Mouse (Mus musculus) midbrain, embryonic 12.5 days (tissue): ENCODE data around the gene Rps26. TPM values are rescaled to one million over a fixed set of nuclear protein-coding genes. Genes with fewer than 3 reads are reported as not detected.
A peak's percentile ranks its signal among the peaks of the same experiment; 100 is the strongest.

ENCODE experiments used
- ATAC-seq: fragments of 200-750 bp; cut with Nextera tagmentation; 2 replicates; pipeline ENCODE4 v1.8.0; 2017; ENCODE audit warnings: low read depth, moderate TSS enrichment, moderate library complexity; ENCODE audit not compliant: low FRiP score
- H3K27ac ChIP-seq: fragments of 300-500 bp; sonication (generic); replicated peaks from 2 replicates; pipeline ENCODE4 v1.5.1; 2016; ENCODE audit warnings: mild to moderate bottlenecking
- H3K27me3 ChIP-seq: fragments of 300-500 bp; sonication (generic); 2 replicates; pipeline ENCODE4 v1.6.1; 2016; ENCODE audit warnings: mild to moderate bottlenecking
- H3K36me3 ChIP-seq: fragments of 300-500 bp; sonication (generic); 2 replicates; pipeline ENCODE4 v1.6.1; 2016
- H3K4me1 ChIP-seq: fragments of 300-500 bp; sonication (generic); 2 replicates; pipeline ENCODE4 v1.6.1; 2016
- H3K4me2 ChIP-seq: fragments of 300-500 bp; sonication (generic); replicated peaks from 2 replicates; pipeline ENCODE4 v1.6.1; 2016; ENCODE audit warnings: mild to moderate bottlenecking, moderate library complexity
- H3K4me3 ChIP-seq: fragments of 300-500 bp; sonication (generic); 2 replicates; pipeline ENCODE4 v1.5.1; 2016; ENCODE audit warnings: mild to moderate bottlenecking
- H3K9ac ChIP-seq: fragments of 300-500 bp; sonication (generic); replicated peaks from 2 replicates; pipeline ENCODE4 v1.6.1; 2016; ENCODE audit warnings: mild to moderate bottlenecking, moderate library complexity
- H3K9me3 ChIP-seq: fragments of 300-500 bp; sonication (generic); 2 replicates; pipeline ENCODE4 v1.6.1; 2016; ENCODE audit warnings: mild to moderate bottlenecking
- WGBS: fragments of 180-500 bp; shearing (Covaris S2); methylation state at CpG from one replicate; pipeline ENCODE4 v1.1.7; 2016; 5-methylcytosine and 5-hydroxymethylcytosine counted together
- polyA plus RNA-seq: library from polyadenylated mRNA; unstranded; fragments of >200 nt; fragmentation: Nextera tagmentation; extraction: Ambion mirVana; gene quantifications from 2 replicates; pipeline ENCODE4 v1.2.1, GENCODE M21; 2016

Gene Rps26
- polyA plus RNA-seq, 1 experiment from 2014 or later, result 444 TPM

DNA sequence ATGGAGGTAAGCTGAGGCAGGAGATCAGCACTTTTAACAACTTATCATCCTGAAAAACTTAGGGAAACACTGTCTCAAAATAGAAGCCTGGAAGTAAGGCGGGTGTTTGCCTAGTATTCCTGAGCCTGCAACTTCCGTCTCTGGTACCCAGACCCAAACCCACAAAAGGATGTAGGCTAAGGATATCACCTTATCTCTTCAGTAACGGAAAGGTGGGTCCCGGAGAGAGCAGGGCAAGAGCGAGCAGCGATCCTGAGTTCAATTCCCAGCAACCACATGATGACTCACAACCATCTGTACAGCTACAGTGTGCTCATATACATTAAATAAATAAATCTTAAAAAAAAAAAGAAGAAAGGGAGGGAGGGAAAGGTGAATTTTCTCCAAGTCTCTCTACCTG lies 35.1 kb downstream of the Rps26 start:
- Histone ChIP-seq H3K27me3 (peaks cover 38% of the 10 kb centered on the region), H3K4me1 (peaks cover 12% of the 10 kb centered on the region), H3K27ac (no peak overlapping the region), H3K9ac (no peak overlapping the region), H3K4me3 (no peak overlapping the region), H3K9me3 (no peaks in the 10 kb centered on the region), H3K4me2 (no peak overlapping the region), H3K36me3 (no peaks in the 10 kb centered on the region)
- no peak for ATAC-seq
- WGBS, result 89% methylated on average over 6 of the region's 6 CpGs

GRCm38 (mm10) chr10:128590193-128590690 lies 36.3 kb downstream of the Rps26 start:
- under 1% methylated on average over 30 of the region's 43 CpGs for WGBS
- peaks cover 50% of the 10 kb centered on the region for H3K27me3 ChIP-seq

DNA sequence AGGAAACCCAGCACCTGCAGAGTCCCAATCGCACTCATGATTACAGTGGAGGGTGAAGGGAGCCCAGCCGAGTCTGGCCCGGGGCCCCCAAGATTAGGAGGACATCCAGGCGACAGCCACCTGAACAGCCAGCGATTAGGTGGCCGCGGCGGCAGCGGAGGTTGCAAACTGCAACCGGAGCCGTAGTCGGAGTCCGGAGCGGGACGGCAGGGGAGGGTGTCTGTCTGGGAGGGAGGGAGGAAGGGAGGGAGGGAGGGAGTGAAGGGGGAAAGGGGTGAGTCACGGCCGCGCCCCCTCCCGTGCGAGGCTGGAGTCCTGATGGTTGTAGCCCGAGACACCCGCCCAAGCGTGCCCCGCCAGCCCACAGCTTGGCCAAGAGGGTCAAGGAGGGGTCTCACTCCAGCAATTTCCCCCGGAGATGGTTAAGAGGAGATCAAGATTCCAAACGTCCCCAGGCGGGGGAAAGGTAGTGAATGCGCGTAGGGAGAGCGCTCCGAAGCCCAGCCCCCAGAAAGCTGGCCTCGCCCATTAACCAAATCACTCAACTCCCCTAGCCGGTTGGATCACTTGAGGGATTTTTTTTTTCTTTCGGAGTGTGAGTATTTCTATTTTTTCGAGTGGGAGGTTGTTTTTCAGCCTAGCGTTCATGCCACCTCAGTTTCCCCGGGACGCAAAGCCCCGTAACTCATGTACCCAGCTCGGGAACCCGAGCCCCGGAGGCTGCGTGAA lies 36.9 kb downstream of the Rps26 start, which contains the start of gene Erbb3:
Gene Erbb3, minus strand, starts transcription at position 189 of the 729 bp plus-strand sequence.
- Histone ChIP-seq H3K9me3 (no peaks in the 10 kb centered on the region), H3K4me1 (peaks cover 12% of the 10 kb centered on the region), H3K4me2 (peak within 1 kb of the TSS; percentile 98), H3K27me3 (peaks cover 56% of the 10 kb centered on the region), H3K27ac (no peak within 1 kb of the TSS), H3K36me3 (no peaks in the 10 kb centered on the region), H3K4me3 (peak within 1 kb of the TSS; percentile 67), H3K9ac (peak within 1 kb of the TSS; percentile 60)
- WGBS, result under 1% methylated on average over 40 of the region's 43 CpGs
- peak; percentile 28; the same call in 1 of the 2 replicates for ATAC-seq

More at GRCm38 (mm10) chr10:128590193-128590690, 36.3 kb downstream of the Rps26 start:
- no peaks in the 10 kb centered on the region for H3K36me3 ChIP-seq
- H3K4me1 ChIP-seq, result peaks cover 12% of the 10 kb centered on the region
- no peak overlapping the region for H3K27ac ChIP-seq
- ATAC-seq, result peak; percentile 73
- no peaks in the 10 kb centered on the region for H3K9me3 ChIP-seq
- peak overlapping the region; percentile 67 for H3K4me3 ChIP-seq
- peak overlapping the region; percentile 60 for H3K9ac ChIP-seq
- H3K4me2 ChIP-seq, result peak overlapping the region; percentile 98

GRCm38 (mm10) chr10:128588775-128589463 lies 37.6 kb downstream of the Rps26 start:
- H3K27me3 ChIP-seq, result peaks cover 62% of the 10 kb centered on the region
- H3K4me1 ChIP-seq, result peaks cover 12% of the 10 kb centered on the region
- H3K36me3 ChIP-seq, result no peaks in the 10 kb centered on the region
- no peak overlapping the region for H3K27ac ChIP-seq
- H3K9ac ChIP-seq, result peak overlapping the region; percentile 60; the same call in 1 of the 2 replicates
- H3K4me3 ChIP-seq, result peak overlapping the region; percentile 67
- WGBS, result 3% methylated on average over 23 of the region's 23 CpGs
- H3K9me3 ChIP-seq, result no peaks in the 10 kb centered on the region
- peak overlapping the region; percentile 98 for H3K4me2 ChIP-seq
- peak; percentile 44; the same call in 1 of the 2 replicates for ATAC-seq

GRCm38 (mm10) chr10:128588136-128588535 lies 38.4 kb downstream of the Rps26 start:
- Histone ChIP-seq H3K36me3 (no peaks in the 10 kb centered on the region), H3K9ac (no peak overlapping the region), H3K4me2 (no peak overlapping the region), H3K4me3 (no peak overlapping the region), H3K9me3 (no peaks in the 10 kb centered on the region), H3K27ac (no peak overlapping the region), H3K27me3 (peaks cover 70% of the 10 kb centered on the region), H3K4me1 (peaks cover 12% of the 10 kb centered on the region)
- ATAC-seq, result no peak
- 13% methylated on average over 1 of the region's 1 CpGs for WGBS

DNA sequence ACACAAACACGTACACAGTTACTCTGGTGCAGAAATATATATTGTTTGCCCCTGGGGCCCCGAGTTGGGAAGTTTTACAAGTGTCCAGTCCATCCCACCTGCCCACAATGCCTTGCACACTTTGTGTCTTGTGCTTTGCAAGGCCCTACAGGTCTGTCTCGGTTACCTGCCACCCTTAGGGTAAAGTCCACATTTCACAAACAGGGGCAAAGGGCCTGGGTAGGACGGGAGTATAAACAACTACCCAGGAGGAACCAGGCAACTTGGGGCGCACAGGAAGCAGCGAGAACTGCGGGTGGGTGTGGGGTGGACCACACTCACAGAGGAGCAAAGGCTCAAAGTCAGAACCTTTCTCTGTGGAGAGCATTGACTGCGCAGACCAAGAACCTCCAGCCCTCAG lies 38.9 kb downstream of the Rps26 start:
- Histone ChIP-seq H3K4me3 (no peak overlapping the region), H3K4me2 (no peak overlapping the region), H3K27me3 (peaks cover 74% of the 10 kb centered on the region), H3K9ac (no peak overlapping the region), H3K9me3 (no peaks in the 10 kb centered on the region), H3K27ac (no peak overlapping the region), H3K36me3 (no peaks in the 10 kb centered on the region), H3K4me1 (peaks cover 12% of the 10 kb centered on the region)
- ATAC-seq, result no peak
- 62% methylated on average over 8 of the region's 8 CpGs for WGBS

DNA sequence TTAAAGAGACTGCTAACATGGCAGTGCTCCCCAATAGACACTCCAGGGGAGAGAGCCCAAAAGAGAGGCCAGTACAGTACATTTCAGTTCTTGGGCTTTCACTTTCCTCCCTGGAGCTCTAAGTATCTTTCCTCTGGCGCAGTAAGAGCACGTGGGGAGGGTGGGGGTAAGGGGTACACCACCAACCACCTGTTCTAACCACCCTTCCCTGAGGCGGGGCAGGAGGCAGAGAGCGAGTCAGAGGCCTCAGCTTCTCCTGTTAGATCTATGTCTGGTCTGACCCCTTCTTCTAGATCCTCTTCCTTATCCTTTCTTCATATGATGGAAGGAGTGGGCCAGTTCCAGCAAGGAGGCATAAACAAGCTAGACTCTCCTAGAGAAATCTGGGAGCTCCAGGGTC lies 39.4 kb downstream of the Rps26 start:
- peaks cover 74% of the 10 kb centered on the region for H3K27me3 ChIP-seq
- no peaks in the 10 kb centered on the region for H3K36me3 ChIP-seq
- H3K27ac ChIP-seq, result no peak overlapping the region
- peaks cover 12% of the 10 kb centered on the region for H3K4me1 ChIP-seq
- ATAC-seq, result no peak
- no peak overlapping the region for H3K4me3 ChIP-seq
- no peak overlapping the region for H3K9ac ChIP-seq
- H3K9me3 ChIP-seq, result no peaks in the 10 kb centered on the region
- H3K4me2 ChIP-seq, result no peak overlapping the region
- 54% methylated on average over 4 of the region's 4 CpGs for WGBS

GRCm38 (mm10) chr10:128586546-128586945 lies 40.0 kb downstream of the Rps26 start:
- 0 out of 2 replicates have a peak overlapping the region, but pooled peaks have one; percentile 15 for H3K9ac ChIP-seq
- no peak overlapping the region for H3K27ac ChIP-seq
- H3K36me3 ChIP-seq, result no peaks in the 10 kb centered on the region
- H3K27me3 ChIP-seq, result peaks cover 78% of the 10 kb centered on the region
- WGBS, result 12% methylated on average over 1 of the region's 1 CpGs
- H3K4me1 ChIP-seq, result peaks cover 12% of the 10 kb centered on the region
- H3K4me3 ChIP-seq, result no peak overlapping the region
- H3K9me3 ChIP-seq, result no peaks in the 10 kb centered on the region
- no peak overlapping the region for H3K4me2 ChIP-seq
- ATAC-seq, result no peak

DNA sequence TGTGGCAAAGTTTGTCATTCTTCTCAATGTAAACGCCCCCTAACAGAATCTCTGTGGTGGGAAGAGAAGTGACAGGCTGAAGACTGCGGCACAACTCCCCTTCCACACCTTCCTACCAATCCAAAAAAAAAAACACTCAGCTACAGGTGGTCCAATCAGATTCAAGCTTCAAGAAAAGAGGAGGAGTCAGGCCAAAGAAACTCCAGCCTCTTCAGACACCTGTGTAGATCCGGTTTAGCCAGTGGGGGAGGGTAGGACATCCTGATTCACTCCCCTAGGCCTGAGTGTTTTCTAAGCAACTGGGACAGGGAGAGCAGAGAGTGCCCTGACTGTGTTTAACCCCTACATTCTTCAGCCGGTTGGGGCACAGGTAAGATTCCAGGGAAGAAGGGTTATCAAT lies 42.2 kb downstream of the Rps26 start:
- peaks cover 70% of the 10 kb centered on the region for H3K27me3 ChIP-seq
- H3K4me1 ChIP-seq, result peaks cover 6% of the 10 kb centered on the region
- 10% methylated on average over 4 of the region's 4 CpGs for WGBS
- no peaks in the 10 kb centered on the region for H3K9me3 ChIP-seq
- H3K27ac ChIP-seq, result no peak overlapping the region
- no peak overlapping the region for H3K9ac ChIP-seq
- ATAC-seq, result no peak
- no peak overlapping the region for H3K4me3 ChIP-seq
- H3K36me3 ChIP-seq, result no peaks in the 10 kb centered on the region
- no peak overlapping the region for H3K4me2 ChIP-seq

- Histone ChIP-seq H3K4me3 (no peak overlapping the region), H3K36me3 (no peaks in the 10 kb centered on the region), H3K27ac (no peak overlapping the region), H3K9me3 (no peaks in the 10 kb centered on the region), H3K4me2 (no peak overlapping the region), H3K27me3 (peaks cover 62% of the 10 kb centered on the region), H3K9ac (no peak overlapping the region), H3K4me1 (no peaks in the 10 kb centered on the region)
- no peak for ATAC-seq
- WGBS, result 23% methylated on average over 7 of the region's 7 CpGs
Measured at GRCm38 (mm10) chr10:128583644-128584043, 42.9 kb downstream of the Rps26 start.

DNA sequence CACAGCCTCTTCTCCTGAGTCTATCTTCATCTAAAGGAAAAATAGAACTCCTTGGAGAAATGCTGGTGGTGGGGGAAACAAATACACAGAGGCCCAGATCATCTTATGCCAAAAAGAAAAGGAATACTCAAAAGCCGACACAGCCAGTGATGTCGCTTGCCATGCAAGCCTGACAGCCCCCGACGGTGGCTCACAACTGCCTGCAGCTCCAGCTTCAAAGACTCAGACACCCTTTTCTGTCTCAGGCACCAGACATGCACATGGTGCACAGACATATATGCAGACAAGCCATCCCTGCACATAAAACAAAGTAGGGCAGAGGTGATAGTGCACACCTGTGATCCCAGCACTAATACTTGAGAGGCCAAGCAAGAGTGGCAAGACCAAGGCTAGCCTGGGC lies 46.8 kb downstream of the Rps26 start:
- Histone ChIP-seq H3K4me3 (no peak overlapping the region), H3K9ac (no peak overlapping the region), H3K4me1 (no peaks in the 10 kb centered on the region), H3K36me3 (no peaks in the 10 kb centered on the region), H3K4me2 (no peak overlapping the region), H3K27me3 (peaks cover 24% of the 10 kb centered on the region), H3K27ac (no peak overlapping the region), H3K9me3 (no peaks in the 10 kb centered on the region)
- 85% methylated on average over 4 of the region's 4 CpGs for WGBS
- ATAC-seq, result no peak

- Histone ChIP-seq H3K4me1 (no peaks in the 10 kb centered on the region), H3K27me3 (peaks cover 19% of the 10 kb centered on the region), H3K27ac (no peak overlapping the region), H3K4me2 (no peak overlapping the region), H3K4me3 (no peak overlapping the region), H3K36me3 (no peaks in the 10 kb centered on the region), H3K9me3 (no peaks in the 10 kb centered on the region), H3K9ac (no peak overlapping the region)
- no peak for ATAC-seq
- 88% methylated on average over 3 of the region's 3 CpGs for WGBS
Measured at GRCm38 (mm10) chr10:128579298-128579697, 47.2 kb downstream of the Rps26 start.
